Comparison of ENCODE assay signal across 8 mouse cellular contexts in the genomic region with DNA sequence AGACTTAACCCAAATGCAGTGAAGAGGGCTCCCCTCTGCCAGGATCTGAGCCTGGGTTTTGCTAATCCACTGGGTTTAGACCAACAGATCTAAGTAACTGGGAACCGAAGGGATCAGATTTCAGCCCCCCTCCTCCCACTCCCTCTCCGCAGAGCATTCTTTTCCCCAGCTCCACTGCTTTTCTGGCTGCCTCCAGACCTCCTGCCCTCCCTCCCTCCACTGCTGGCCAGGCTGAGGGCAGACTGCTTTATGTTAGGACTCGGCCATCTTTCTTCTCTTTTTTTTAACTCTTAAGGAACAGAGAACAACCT.
DNase-seq lines count a peak whose midpoint lies in the region; ATAC-seq and TF ChIP-seq lines count a peak whose summit lies in the region.

No protein-coding gene starts in this region.

- no peak overlapping the region for H3K4me3 ChIP-seq in limb, embryonic 15.5 days
- H3K4me3 ChIP-seq in stomach, postnatal 0 days (ENCODE audit: low read depth, low read length), result no peak overlapping the region

- no peak overlapping the region for H3K9ac ChIP-seq in limb, embryonic 15.5 days
- no peak overlapping the region for H3K9ac ChIP-seq in stomach, postnatal 0 days (ENCODE audit: low read length)

- peaks cover 48% of the 10 kb centered on the region for H3K4me1 ChIP-seq in limb, embryonic 15.5 days
- peaks cover 22% of the 10 kb centered on the region for H3K4me1 ChIP-seq in stomach, postnatal 0 days (replicated peaks; ENCODE audit: control insufficient read depth, insufficient read depth)

- peak; percentile 39 for DNase-seq in gastrocnemius, postnatal 25 days
- no peak for DNase-seq in gastrocnemius, postnatal 10 days
- DNase-seq in embryo, embryonic 10 days (ENCODE audit: low spot score), result peak; percentile 90
- DNase-seq in heart, postnatal 4 days, result peak; percentile 56
- peak; percentile 59 for DNase-seq in stomach, postnatal 0 days (ENCODE audit: low spot score)
- no peak for DNase-seq in left cerebral cortex, postnatal 36 days (ENCODE audit: low spot score in 2 of 2)
- no peak for DNase-seq in natural killer cell, adult 2 months (ENCODE audit: low spot score in 2 of 2)

- peak overlapping the region; percentile 8; the same call in 1 of the 2 replicates for H3K4me2 ChIP-seq in limb, embryonic 15.5 days
- H3K4me2 ChIP-seq in stomach, postnatal 0 days (replicated peaks; ENCODE audit: low read depth), result no peak overlapping the region

- no peak for TF ChIP-seq CTCF in stomach, postnatal 0 days (IDR thresholded peaks at IDR 0.05; ENCODE audit: low read depth)

- no peaks in the 10 kb centered on the region for H3K27me3 ChIP-seq in limb, embryonic 15.5 days
- no peaks in the 10 kb centered on the region for H3K27me3 ChIP-seq in stomach, postnatal 0 days (ENCODE audit: control insufficient read depth, insufficient read depth, low read length)

- intact Hi-C loops in left cerebral cortex, postnatal 36 days (cut with DNase I), result no loop called here

- ATAC-seq in limb, embryonic 15.5 days (ENCODE audit: insufficient number of reproducible peaks, low FRiP score, low TSS enrichment, low read depth), result peak; percentile 56; the same call in 1 of the 2 replicates
- peak; percentile 65; the same call in 1 of the 2 replicates for ATAC-seq in stomach, postnatal 0 days (ENCODE audit: low FRiP score, low TSS enrichment)

- WGBS in limb, embryonic 15.5 days, result 3% methylated on average over 3 of the region's 3 CpGs
- 5% methylated on average over 3 of the region's 3 CpGs for WGBS in stomach, postnatal 0 days

- no peaks in the 10 kb centered on the region for H3K36me3 ChIP-seq in limb, embryonic 15.5 days
- no peaks in the 10 kb centered on the region for H3K36me3 ChIP-seq in stomach, postnatal 0 days (ENCODE audit: control insufficient read depth, insufficient read depth, low read length)

- no peak for TF ChIP-seq EP300 in stomach, postnatal 0 days (optimal IDR thresholded peaks at IDR 0.05)

- H3K9me3 ChIP-seq in limb, embryonic 15.5 days, result no peaks in the 10 kb centered on the region
- no peaks in the 10 kb centered on the region for H3K9me3 ChIP-seq in stomach, postnatal 0 days (ENCODE audit: control insufficient read depth, low read length)

- peak overlapping the region; percentile 75 for H3K27ac ChIP-seq in limb, embryonic 15.5 days
- H3K27ac ChIP-seq in stomach, postnatal 0 days (replicated peaks), result peak overlapping the region; percentile 74

Comparison
In these comparisons a context has a peak if more than half of its experiments do, and no peak if none do; other contexts are left out.
1. DNase-seq: peak in gastrocnemius, postnatal 25 days (single experiment), embryo, embryonic 10 days (single experiment), heart, postnatal 4 days (single experiment) and stomach, postnatal 0 days (single experiment); none in gastrocnemius, postnatal 10 days (single experiment), left cerebral cortex, postnatal 36 days (0 of 2) and natural killer cell, adult 2 months (0 of 2).